Mouse (Mus musculus) lung, embryonic 16.5 days (tissue): ENCODE measurements around the gene Fam8a1. TPM values are rescaled to one million over a fixed set of nuclear protein-coding genes. Genes with fewer than 3 reads are reported as not detected.

Experiments
- ATAC-seq: fragments of 200-750 bp; cut with Nextera tagmentation; 2 replicates; pipeline ENCODE4 v1.8.0; 2017; ENCODE audit warnings: low read depth, mild to moderate bottlenecking, moderate library complexity
- H3K27ac ChIP-seq: fragments of 300-500 bp; sonication (generic); 2 replicates; pipeline ENCODE4 v1.5.1; 2014; ENCODE audit warnings: mild to moderate bottlenecking, control low read depth, low read length
- H3K27me3 ChIP-seq: fragments of 300-500 bp; sonication (generic); 2 replicates; pipeline ENCODE4 v1.6.1; 2014; ENCODE audit warnings: low read depth, low read length, mixed read lengths; ENCODE audit not compliant: control insufficient read depth, insufficient read depth
- H3K36me3 ChIP-seq: fragments of 300-500 bp; sonication (generic); 2 replicates; pipeline ENCODE4 v1.6.1; 2014; ENCODE audit warnings: low read length; ENCODE audit not compliant: control insufficient read depth, insufficient read depth
- H3K4me1 ChIP-seq: fragments of 300-500 bp; sonication (generic); replicated peaks from 2 replicates; pipeline ENCODE4 v1.6.1; 2014; ENCODE audit warnings: low read length, mixed read lengths; ENCODE audit not compliant: control insufficient read depth, insufficient read depth
- H3K4me2 ChIP-seq: fragments of 300-500 bp; sonication (generic); 2 replicates; pipeline ENCODE4 v1.6.1; 2014; ENCODE audit warnings: low read depth, low read length, control low read depth
- H3K4me3 ChIP-seq: fragments of 300-500 bp; sonication (generic); 2 replicates; pipeline ENCODE4 v1.5.1; 2014; ENCODE audit warnings: mild to moderate bottlenecking, low read length, control low read depth
- H3K9ac ChIP-seq: fragments of 300-500 bp; sonication (generic); 2 replicates; pipeline ENCODE4 v1.6.1; 2014; ENCODE audit warnings: low read length, control low read depth
- H3K9me3 ChIP-seq: fragments of 300-500 bp; sonication (generic); 2 replicates; pipeline ENCODE4 v1.6.1; 2016; ENCODE audit warnings: low read length; ENCODE audit not compliant: control insufficient read depth
- WGBS: fragments of 180-500 bp; shearing (Covaris S2); extraction: QIAGEN DNeasy Blood & Tissue Kit; methylation state at CpG from one replicate; pipeline ENCODE4 v1.1.7; 2014; 5-methylcytosine and 5-hydroxymethylcytosine counted together
- polyA plus RNA-seq: library from polyadenylated mRNA; unstranded; fragments of >200 nt; fragmentation: Nextera tagmentation; extraction: Ambion mirVana; gene quantifications from 2 replicates; pipeline ENCODE4 v1.2.1, GENCODE M21; 2015

The Fam8a1 gene
- polyA plus RNA-seq, 1 experiment from 2014 or later = 6.7 TPM

DNA sequence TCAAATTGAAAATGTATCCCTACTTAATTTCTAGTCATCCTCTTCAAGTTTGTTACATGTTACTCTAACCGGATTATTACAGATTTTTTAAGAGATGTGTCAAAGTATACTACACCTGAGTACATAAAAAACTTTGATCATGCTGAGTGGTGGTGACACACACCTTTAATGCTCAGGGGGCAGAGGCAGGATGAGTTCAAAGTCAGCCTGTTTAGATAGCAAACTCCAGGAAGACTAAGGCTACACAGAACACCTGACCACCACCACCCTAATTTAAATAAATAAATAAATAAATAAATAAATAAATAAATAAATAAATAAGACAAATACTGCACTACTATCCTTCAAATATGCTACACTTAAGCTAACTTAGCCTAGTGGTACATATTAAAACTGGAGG lies 26.6 kb downstream of the Fam8a1 start:
- Histone ChIP-seq H3K9ac (no peak overlapping the region), H3K4me3 (no peak overlapping the region), H3K27ac (no peak overlapping the region), H3K4me2 (no peak overlapping the region), H3K9me3 (no peaks in the 10 kb centered on the region), H3K4me1 (no peaks in the 10 kb centered on the region), H3K36me3 (peaks cover 15% of the 10 kb centered on the region), H3K27me3 (no peaks in the 10 kb centered on the region)
- ATAC-seq = no peak
- WGBS = 65% methylated on average over 1 of the region's 1 CpGs

- Histone ChIP-seq H3K27ac (peak overlapping the region; percentile 50; the same call in 1 of the 2 replicates), H3K4me1 (no peaks in the 10 kb centered on the region), H3K4me2 (no peak overlapping the region), H3K27me3 (no peaks in the 10 kb centered on the region), H3K4me3 (no peak overlapping the region), H3K9ac (no peak overlapping the region), H3K36me3 (peaks cover 13% of the 10 kb centered on the region), H3K9me3 (no peaks in the 10 kb centered on the region)
- 62% methylated on average over 2 of the region's 2 CpGs for WGBS
- ATAC-seq = peak; percentile 76
Observed at GRCm38 (mm10) chr13:46696788-46697187, 27.5 kb downstream of the Fam8a1 start.

DNA sequence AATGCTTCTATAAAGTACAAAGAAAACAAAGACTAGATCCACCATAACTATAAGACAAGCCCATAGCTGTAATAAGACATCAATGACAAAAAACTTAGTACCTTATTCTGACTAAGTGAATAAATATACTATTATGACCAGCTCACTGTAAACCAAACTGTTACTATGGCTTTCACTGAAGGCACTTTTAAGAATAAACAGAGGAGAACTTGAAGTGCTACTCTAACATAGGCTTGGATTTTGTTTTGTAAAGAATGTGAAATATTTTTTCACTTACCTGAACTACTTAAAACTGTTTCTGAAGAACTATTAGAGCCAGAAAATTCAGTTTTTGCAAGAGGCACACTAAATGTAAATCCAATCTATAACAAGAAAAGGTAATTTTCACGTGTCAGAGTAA lies 30.1 kb downstream of the Fam8a1 start:
- Histone ChIP-seq H3K27me3 (no peaks in the 10 kb centered on the region), H3K9ac (no peak overlapping the region), H3K4me1 (no peaks in the 10 kb centered on the region), H3K4me2 (no peak overlapping the region), H3K9me3 (no peaks in the 10 kb centered on the region), H3K36me3 (peaks cover 14% of the 10 kb centered on the region), H3K4me3 (no peak overlapping the region), H3K27ac (no peak overlapping the region)
- WGBS = 71% methylated on average over 1 of the region's 1 CpGs
- ATAC-seq = no peak

GRCm38 (mm10) chr13:46701486-46701885 lies 32.2 kb downstream of the Fam8a1 start:
- Histone ChIP-seq H3K4me3 (no peak overlapping the region), H3K9me3 (no peaks in the 10 kb centered on the region), H3K9ac (no peak overlapping the region), H3K27ac (no peak overlapping the region), H3K36me3 (peaks cover 13% of the 10 kb centered on the region), H3K4me2 (no peak overlapping the region), H3K27me3 (no peaks in the 10 kb centered on the region), H3K4me1 (no peaks in the 10 kb centered on the region)
- WGBS = 86% methylated on average over 2 of the region's 2 CpGs
- no peak for ATAC-seq

- Histone ChIP-seq H3K4me2 (no peak overlapping the region), H3K36me3 (peaks cover 13% of the 10 kb centered on the region), H3K4me3 (no peak overlapping the region), H3K9ac (no peak overlapping the region), H3K27ac (no peak overlapping the region), H3K4me1 (no peaks in the 10 kb centered on the region), H3K9me3 (no peaks in the 10 kb centered on the region), H3K27me3 (no peaks in the 10 kb centered on the region)
- 79% methylated on average over 5 of the region's 5 CpGs for WGBS
- ATAC-seq = no peak
Observed at GRCm38 (mm10) chr13:46703138-46703537, 33.8 kb downstream of the Fam8a1 start.

GRCm38 (mm10) chr13:46713486-46713885 lies 44.2 kb downstream of the Fam8a1 start:
- H3K9ac ChIP-seq = no peak overlapping the region
- no peak overlapping the region for H3K4me2 ChIP-seq
- H3K4me1 ChIP-seq = no peaks in the 10 kb centered on the region
- no peaks in the 10 kb centered on the region for H3K27me3 ChIP-seq
- peaks cover 34% of the 10 kb centered on the region for H3K36me3 ChIP-seq
- H3K27ac ChIP-seq = no peak overlapping the region
- ATAC-seq = no peak
- no peak overlapping the region for H3K4me3 ChIP-seq
- no peaks in the 10 kb centered on the region for H3K9me3 ChIP-seq
- 91% methylated on average over 5 of the region's 5 CpGs for WGBS

DNA sequence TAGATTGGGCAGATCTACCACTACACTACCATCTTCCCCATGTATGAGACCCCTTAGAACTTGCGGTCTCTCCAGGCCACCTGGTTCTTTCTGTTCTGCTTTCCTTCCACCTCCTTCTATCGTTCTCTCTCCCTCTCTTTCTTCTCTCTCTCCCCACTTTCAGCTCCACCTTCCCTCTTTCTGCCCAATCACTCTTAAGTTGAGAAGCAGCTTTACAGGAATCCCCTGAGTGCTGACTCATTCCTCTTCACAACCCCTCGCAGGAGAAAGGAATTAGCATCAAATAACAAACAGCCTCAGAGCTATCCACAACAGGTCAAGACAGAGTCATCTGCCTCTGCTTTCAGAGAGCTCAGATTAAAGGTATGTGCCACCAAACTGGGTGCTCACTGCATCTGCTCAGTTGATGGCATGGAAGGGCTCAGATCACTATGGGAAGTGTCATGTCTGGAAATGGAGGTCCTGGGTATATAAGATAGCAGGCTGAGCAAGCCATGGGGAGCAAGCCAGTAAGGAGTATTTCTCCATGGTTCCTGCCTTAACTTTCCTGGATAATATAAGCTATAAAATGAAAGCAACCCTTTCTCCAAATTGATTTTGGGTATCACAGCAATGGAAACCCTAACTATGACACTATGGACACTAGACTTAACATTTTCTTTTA lies 46.8 kb downstream of the Fam8a1 start:
- Histone ChIP-seq H3K4me3 (no peak overlapping the region), H3K4me1 (no peaks in the 10 kb centered on the region), H3K36me3 (peaks cover 24% of the 10 kb centered on the region), H3K9me3 (no peaks in the 10 kb centered on the region), H3K27ac (no peak overlapping the region), H3K27me3 (no peaks in the 10 kb centered on the region), H3K9ac (no peak overlapping the region), H3K4me2 (no peak overlapping the region)
- no peak for ATAC-seq
- WGBS = 60% methylated on average over 3 of the region's 3 CpGs

- H3K4me2 ChIP-seq = no peak overlapping the region
- no peak overlapping the region for H3K9ac ChIP-seq
- H3K36me3 ChIP-seq = peaks cover 7% of the 10 kb centered on the region
- no peaks in the 10 kb centered on the region for H3K9me3 ChIP-seq
- H3K4me1 ChIP-seq = peaks cover 5% of the 10 kb centered on the region; the same call in 1 of the 2 replicates
- H3K27ac ChIP-seq = no peak overlapping the region
- no peaks in the 10 kb centered on the region for H3K27me3 ChIP-seq
- WGBS = 79% methylated on average over 5 of the region's 5 CpGs
- no peak for ATAC-seq
- H3K4me3 ChIP-seq = no peak overlapping the region
Observed at GRCm38 (mm10) chr13:46718893-46719400, 49.6 kb downstream of the Fam8a1 start.

DNA sequence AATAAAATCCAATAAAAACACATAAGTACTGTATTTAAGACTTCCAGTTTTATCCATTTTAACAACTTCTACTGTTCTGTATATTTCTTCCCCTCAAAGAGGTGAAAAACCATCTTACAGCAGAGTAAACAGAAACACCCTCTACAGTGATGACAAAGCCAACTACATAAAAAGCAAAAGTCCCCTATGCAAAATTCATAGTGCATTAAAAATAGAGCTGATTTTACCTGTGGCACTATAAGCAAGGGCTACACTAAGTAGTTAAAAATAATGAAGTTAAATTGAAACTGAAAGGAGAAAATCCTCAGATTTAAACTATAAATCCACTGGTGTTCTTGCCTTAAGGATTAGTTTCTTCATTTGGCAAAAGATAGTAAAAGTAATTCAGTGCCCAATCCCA lies 51.7 kb downstream of the Fam8a1 start:
- H3K4me1 ChIP-seq = peaks cover 19% of the 10 kb centered on the region
- no peak overlapping the region for H3K4me3 ChIP-seq
- ATAC-seq = no peak
- no peak overlapping the region for H3K4me2 ChIP-seq
- no peak overlapping the region for H3K27ac ChIP-seq
- no peak overlapping the region for H3K9ac ChIP-seq
- H3K36me3 ChIP-seq = peaks cover 4% of the 10 kb centered on the region
- no peaks in the 10 kb centered on the region for H3K27me3 ChIP-seq
- H3K9me3 ChIP-seq = no peaks in the 10 kb centered on the region
